Mouse (Mus musculus) neural tube, embryonic 11.5 days (tissue): ENCODE data around the gene H2al1f. TPM values are rescaled to one million over a fixed set of nuclear protein-coding genes. Genes with fewer than 3 reads are reported as not detected.

ENCODE experiments used
- ATAC-seq: fragments of 200-750 bp; cut with Nextera tagmentation; 2 replicates; pipeline ENCODE4 v1.8.0; 2017; ENCODE audit warnings: moderate number of reproducible peaks, mild to moderate bottlenecking, moderate TSS enrichment, moderate library complexity; ENCODE audit not compliant: insufficient read depth, low FRiP score, low TSS enrichment
- DNase-seq: peaks from one replicate; pipeline ENCODE4 v3.0.0-alpha.2; 2015; ENCODE audit warnings: low spot score
- H3K27ac ChIP-seq: fragments of 300-500 bp; sonication (generic); 2 replicates; pipeline ENCODE4 v1.5.1; 2014; ENCODE audit warnings: low read depth, mild to moderate bottlenecking, low read length
- H3K27me3 ChIP-seq: fragments of 300-500 bp; sonication (generic); 2 replicates; pipeline ENCODE4 v1.6.1; 2014; ENCODE audit warnings: mild to moderate bottlenecking, low read length, mixed read lengths; ENCODE audit not compliant: control insufficient read depth, insufficient read depth
- H3K36me3 ChIP-seq: fragments of 300-500 bp; sonication (generic); 2 replicates; pipeline ENCODE4 v1.6.1; 2014; ENCODE audit warnings: mild to moderate bottlenecking, low read length, moderate library complexity, mixed read lengths; ENCODE audit not compliant: control insufficient read depth, insufficient read depth
- H3K4me1 ChIP-seq: fragments of 300-500 bp; sonication (generic); 2 replicates; pipeline ENCODE4 v1.6.1; 2014; ENCODE audit warnings: low read length, mixed read lengths; ENCODE audit not compliant: control insufficient read depth, insufficient read depth
- H3K4me2 ChIP-seq: fragments of 300-500 bp; sonication (generic); 2 replicates; pipeline ENCODE4 v1.6.1; 2014; ENCODE audit warnings: low read depth, mild to moderate bottlenecking, moderate library complexity
- H3K4me3 ChIP-seq: fragments of 300-500 bp; sonication (generic); 2 replicates; pipeline ENCODE4 v1.5.1; 2014; ENCODE audit warnings: low read depth, low read length
- H3K9ac ChIP-seq: fragments of 300-500 bp; sonication (generic); 2 replicates; pipeline ENCODE4 v1.6.1; 2014; ENCODE audit warnings: mild to moderate bottlenecking, low read length
- H3K9me3 ChIP-seq: fragments of 300-500 bp; sonication (generic); 2 replicates; pipeline ENCODE4 v1.6.1; 2016; ENCODE audit warnings: low read length; ENCODE audit not compliant: control insufficient read depth
- WGBS: fragments of 180-500 bp; shearing (Covaris S2); extraction: QIAGEN DNeasy Blood & Tissue Kit; methylation state at CpG from one replicate; pipeline ENCODE4 v1.1.7; 2014; 5-methylcytosine and 5-hydroxymethylcytosine counted together
- polyA plus RNA-seq: library from polyadenylated mRNA; unstranded; fragments of >200 nt; fragmentation: Nextera tagmentation; extraction: Ambion mirVana; gene quantifications from 2 replicates; pipeline ENCODE4 v1.2.1, GENCODE M21; 2014

Gene H2al1f
- polyA plus RNA-seq, 1 experiment from 2014 or later, result not detected

GRCm38 (mm10) chrX:11346756-11347155 lies 31.8 kb downstream of the H2al1f start:
- H3K9ac ChIP-seq, result no peak overlapping the region
- no peak overlapping the region for H3K4me3 ChIP-seq
- 93% methylated on average over 3 of the region's 3 CpGs for WGBS
- no peaks in the 10 kb centered on the region for H3K27me3 ChIP-seq
- no peak for ATAC-seq
- no peaks in the 10 kb centered on the region for H3K36me3 ChIP-seq
- H3K9me3 ChIP-seq, result no peaks in the 10 kb centered on the region
- no peak overlapping the region for H3K4me2 ChIP-seq
- H3K27ac ChIP-seq, result no peak overlapping the region
- DNase-seq, result no peak
- H3K4me1 ChIP-seq, result no peaks in the 10 kb centered on the region

GRCm38 (mm10) chrX:11360823-11361222 lies 45.9 kb downstream of the H2al1f start:
- H3K27ac ChIP-seq, result no peak overlapping the region

GRCm38 (mm10) chrX:11361261-11361660 lies 46.3 kb downstream of the H2al1f start:
- H3K27me3 ChIP-seq, result 0 out of 2 replicates have a peak, but pooled peaks cover 2% of the 10 kb centered on the region
- no peak overlapping the region for H3K4me2 ChIP-seq
- ATAC-seq (no peak), DNase-seq (no peak)
- no peaks in the 10 kb centered on the region for H3K36me3 ChIP-seq
- no peak overlapping the region for H3K4me3 ChIP-seq
- no peak overlapping the region for H3K27ac ChIP-seq
- H3K9me3 ChIP-seq, result no peaks in the 10 kb centered on the region
- no peak overlapping the region for H3K9ac ChIP-seq
- H3K4me1 ChIP-seq, result no peaks in the 10 kb centered on the region
- 91% methylated on average over 2 of the region's 2 CpGs for WGBS

More at GRCm38 (mm10) chrX:11360823-11361222, 45.9 kb downstream of the H2al1f start:
- DNase-seq (no peak), ATAC-seq (no peak)
- 0 out of 2 replicates have a peak, but pooled peaks cover 2% of the 10 kb centered on the region for H3K27me3 ChIP-seq
- H3K9ac ChIP-seq, result no peak overlapping the region
- no peak overlapping the region for H3K4me2 ChIP-seq
- no peak overlapping the region for H3K4me3 ChIP-seq
- no peaks in the 10 kb centered on the region for H3K4me1 ChIP-seq
- no peaks in the 10 kb centered on the region for H3K36me3 ChIP-seq
- H3K9me3 ChIP-seq, result no peaks in the 10 kb centered on the region
- WGBS, result 92% methylated on average over 6 of the region's 6 CpGs

GRCm38 (mm10) chrX:11363890-11364289 lies 48.9 kb downstream of the H2al1f start:
- 0 out of 2 replicates have a peak, but pooled peaks cover 2% of the 10 kb centered on the region for H3K27me3 ChIP-seq
- H3K4me2 ChIP-seq, result no peak overlapping the region
- no peak overlapping the region for H3K9ac ChIP-seq
- DNase-seq (no peak), ATAC-seq (no peak)
- H3K9me3 ChIP-seq, result no peaks in the 10 kb centered on the region
- 64% methylated on average over 6 of the region's 6 CpGs for WGBS
- H3K4me1 ChIP-seq, result no peaks in the 10 kb centered on the region
- no peaks in the 10 kb centered on the region for H3K36me3 ChIP-seq
- no peak overlapping the region for H3K4me3 ChIP-seq
- no peak overlapping the region for H3K27ac ChIP-seq

Other genes with a start within 250 kb of the H2al1f start
- not detected in 2 replicates for gene H2al1a, start 15.9 kb upstream of the H2al1f start, polyA plus RNA-seq
- not detected in 2 replicates for gene H2al1b, start 12.7 kb upstream of the H2al1f start, polyA plus RNA-seq
- gene H2al1c, start 9.5 kb upstream of the H2al1f start, polyA plus RNA-seq, result not detected in 2 replicates
- gene H2al1d, start 6.3 kb upstream of the H2al1f start, polyA plus RNA-seq, result not detected in 2 replicates
- gene H2al1e, start 3.2 kb upstream of the H2al1f start, polyA plus RNA-seq, result not detected in 2 replicates
- gene H2al1g, start 3.1 kb downstream of the H2al1f start, polyA plus RNA-seq, result not detected in 2 replicates
- not detected in 2 replicates for gene H2al1h, start 6.3 kb downstream of the H2al1f start, polyA plus RNA-seq
- gene H2al1i, start 9.5 kb downstream of the H2al1f start, polyA plus RNA-seq, result not detected in 2 replicates
- gene H2al1j, start 12.7 kb downstream of the H2al1f start, polyA plus RNA-seq, result not detected in 2 replicates